Mouse (Mus musculus): Measurements from ENCODE around the gene Ptgdr.
"Not testable (repeated sequence)": the region's sequence is repeated elsewhere in the genome, so short reads cannot be mapped to it uniquely, and the experiment has no call there.

Gene Ptgdr

DNA sequence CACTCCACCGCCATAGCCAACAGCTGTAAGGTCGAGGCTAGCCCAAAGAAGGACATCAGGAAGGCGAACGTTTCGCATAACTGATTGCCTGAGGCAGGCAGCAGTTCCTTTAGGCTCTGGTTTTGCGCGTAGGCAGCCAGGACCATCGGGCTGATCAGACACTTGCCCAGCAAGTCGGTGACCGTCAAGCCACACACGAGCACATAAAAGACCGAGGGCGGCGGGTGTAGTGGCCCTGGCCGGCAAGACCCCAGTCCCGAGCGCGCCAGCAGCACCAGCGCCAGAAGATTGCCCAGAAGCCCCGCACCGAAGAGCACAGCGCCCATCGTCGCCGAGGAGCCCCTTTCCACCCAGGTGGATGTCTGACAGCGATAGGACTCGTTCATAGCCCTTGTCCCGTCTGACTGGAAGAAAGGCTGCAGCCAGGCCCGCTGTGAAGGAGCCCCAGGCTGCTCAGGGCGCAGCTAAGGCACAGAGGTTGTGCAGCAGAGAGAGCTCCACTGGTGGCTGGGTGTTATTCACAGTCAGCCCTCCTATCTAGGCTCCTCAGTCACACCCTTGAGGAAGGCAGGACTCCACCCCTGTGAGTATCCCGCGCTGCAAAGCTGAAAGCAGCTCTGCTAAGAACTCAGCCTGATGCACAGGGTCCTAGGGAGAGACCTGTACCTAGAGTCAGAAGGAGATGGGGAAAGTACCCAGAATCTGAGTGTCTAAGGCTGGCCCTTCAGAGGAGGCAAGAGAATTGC is at the start of gene Ptgdr:
TSS of gene Ptgdr (minus strand) at position 508 of the 746 bp plus-strand sequence.
- no peak for DNase-seq (ENCODE audit: low read depth in 1 of 2, low spot score in 2 of 2)

DNA sequence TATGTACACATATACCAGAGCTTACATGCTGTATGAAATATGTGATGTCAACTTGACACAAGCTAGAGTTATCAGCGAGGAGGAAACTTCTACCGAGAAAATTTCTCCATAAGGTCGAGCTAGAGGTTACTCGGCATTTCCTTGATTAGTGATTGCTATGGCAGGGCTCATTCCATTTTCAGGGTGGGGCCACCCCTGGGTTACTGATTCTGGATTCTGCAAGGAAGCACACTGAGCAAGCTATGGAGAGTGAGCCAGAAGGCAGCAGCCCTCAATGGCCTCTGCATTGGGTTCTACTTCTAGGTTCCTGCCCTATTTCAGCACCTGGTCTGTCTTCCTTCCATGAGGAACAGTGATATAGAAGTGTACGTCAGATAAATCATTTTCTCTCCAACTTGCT is 48.6 kb upstream of the Ptgdr start:
- DNase-seq (ENCODE audit: low read depth in 1 of 2, low spot score in 2 of 2) = no peak

DNA sequence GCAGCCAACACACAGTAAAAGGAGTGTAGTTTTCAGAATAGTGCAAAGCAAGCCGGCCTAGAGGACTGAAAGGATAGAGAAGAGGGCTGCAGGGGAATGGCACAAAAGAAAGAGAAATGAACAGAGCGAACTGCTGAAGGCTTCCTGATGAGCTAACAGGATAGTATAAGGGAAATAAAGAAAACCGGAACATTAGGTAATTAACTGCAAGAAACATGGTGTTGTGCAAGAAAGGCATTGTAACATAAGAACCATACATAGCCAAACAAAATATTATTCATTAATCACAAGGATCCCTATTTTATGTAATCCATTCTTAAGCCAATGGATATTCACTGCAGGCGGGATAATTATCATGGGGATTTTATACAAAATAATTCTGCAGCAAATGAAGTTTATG is 45.0 kb upstream of the Ptgdr start:
- no peak for DNase-seq (ENCODE audit: low read depth in 1 of 2, low spot score in 2 of 2)

GRCm38 (mm10) chr14:44901735-44902134 is 42.6 kb upstream of the Ptgdr start:
- not testable (repeated sequence) for DNase-seq (ENCODE audit: low read depth in 1 of 2, low spot score in 2 of 2)

DNA sequence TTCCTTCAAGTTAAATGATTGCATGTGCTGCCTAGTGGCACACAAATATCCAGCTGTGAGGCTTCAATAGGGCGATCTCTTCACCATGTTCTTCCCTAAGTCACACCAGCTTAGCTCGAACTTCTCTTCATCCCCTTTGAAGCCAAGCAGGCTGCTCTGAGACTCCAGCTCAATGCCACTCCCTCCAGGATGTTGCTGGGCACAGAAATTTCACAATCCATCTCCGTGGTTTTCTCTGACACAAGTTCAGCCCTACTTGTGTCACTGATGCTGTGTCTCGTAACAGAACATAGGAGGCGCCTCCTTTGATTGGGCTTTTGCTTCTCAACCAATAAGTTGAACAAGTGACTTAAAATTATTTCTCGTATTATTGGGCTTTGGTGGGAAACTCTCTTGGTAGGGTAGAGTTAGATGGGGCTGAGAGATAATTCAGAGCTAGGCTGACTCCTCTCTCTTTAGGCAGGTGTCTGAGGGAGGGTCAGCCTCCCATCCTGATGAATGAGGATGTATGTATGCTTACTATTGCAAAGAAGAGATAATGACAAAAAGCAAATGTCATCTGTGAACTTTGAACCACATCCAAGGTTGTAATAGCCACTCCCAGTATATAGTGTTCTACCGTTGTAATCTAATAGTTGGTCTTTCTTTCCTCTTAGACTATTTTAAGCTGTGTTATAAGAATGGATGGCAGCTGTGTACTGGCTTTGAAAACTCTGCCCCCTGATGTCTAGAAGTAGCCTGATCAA is 32.4 kb upstream of the Ptgdr start:
- peak in 1 of 2 experiments; percentile 9 for DNase-seq (ENCODE audit: low read depth in 1 of 2, low spot score in 2 of 2)

GRCm38 (mm10) chr14:44869686-44870085 is 10.5 kb upstream of the Ptgdr start:
- DNase-seq (ENCODE audit: low read depth in 1 of 2, low spot score in 2 of 2) = no peak

- no peak for DNase-seq (ENCODE audit: low read depth in 1 of 2, low spot score in 2 of 2)
Observed at GRCm38 (mm10) chr14:44865661-44866060, 6.5 kb upstream of the Ptgdr start.

GRCm38 (mm10) chr14:44863086-44863485 is 3.9 kb upstream of the Ptgdr start:
- no peak for DNase-seq (ENCODE audit: low read depth in 1 of 2, low spot score in 2 of 2)

DNA sequence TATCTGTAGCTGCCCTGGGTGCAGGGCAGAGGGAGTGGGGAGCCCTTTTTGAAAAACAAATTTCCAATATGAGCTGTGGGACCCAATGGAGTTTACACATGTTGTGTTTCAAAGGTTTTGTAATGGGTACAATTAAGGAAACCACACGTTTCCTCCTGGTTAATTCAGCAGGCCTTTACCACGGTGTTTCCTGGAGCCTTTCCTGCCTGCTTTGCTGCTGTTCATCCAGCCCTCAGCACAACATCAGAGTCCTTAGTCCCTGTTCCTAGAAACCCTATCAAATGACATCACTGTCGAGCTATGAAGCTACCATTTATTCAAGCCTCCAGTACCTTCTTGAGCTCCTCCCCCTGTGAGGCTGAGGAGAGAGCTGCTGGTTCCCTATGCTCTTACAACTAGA is 2.0 kb upstream of the Ptgdr start:
- DNase-seq (ENCODE audit: low read depth in 1 of 2, low spot score in 2 of 2) = no peak

DNA sequence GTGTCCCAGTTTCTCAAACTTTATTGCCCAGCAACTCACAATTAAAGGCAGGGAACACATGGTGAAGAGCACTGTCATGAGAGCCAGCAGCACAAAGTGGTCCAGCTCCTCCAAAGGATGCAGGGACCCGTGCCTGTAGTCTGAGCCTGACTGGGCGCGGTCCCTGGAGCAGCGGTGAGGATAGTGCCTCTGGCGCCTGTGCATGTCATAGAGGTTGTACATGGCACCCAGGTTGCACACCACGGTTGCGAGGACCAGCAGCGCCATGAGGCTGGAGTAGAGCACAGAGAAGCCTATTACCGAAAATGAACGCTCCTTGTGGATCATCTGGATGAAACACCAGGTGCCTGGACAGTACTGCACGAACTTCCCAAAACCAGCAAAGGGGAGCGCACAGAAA is 803 bp downstream of the Ptgdr start:
- DNase-seq (ENCODE audit: low read depth in 1 of 2, low spot score in 2 of 2) = no peak

GRCm38 (mm10) chr14:44850637-44851036 is 8.5 kb downstream of the Ptgdr start:
- not testable (repeated sequence) for DNase-seq (ENCODE audit: low read depth in 1 of 2, low spot score in 2 of 2)

- DNase-seq (ENCODE audit: low read depth in 1 of 2, low spot score in 2 of 2) = no peak
Observed at GRCm38 (mm10) chr14:44847740-44848139, 11.4 kb downstream of the Ptgdr start.

DNA sequence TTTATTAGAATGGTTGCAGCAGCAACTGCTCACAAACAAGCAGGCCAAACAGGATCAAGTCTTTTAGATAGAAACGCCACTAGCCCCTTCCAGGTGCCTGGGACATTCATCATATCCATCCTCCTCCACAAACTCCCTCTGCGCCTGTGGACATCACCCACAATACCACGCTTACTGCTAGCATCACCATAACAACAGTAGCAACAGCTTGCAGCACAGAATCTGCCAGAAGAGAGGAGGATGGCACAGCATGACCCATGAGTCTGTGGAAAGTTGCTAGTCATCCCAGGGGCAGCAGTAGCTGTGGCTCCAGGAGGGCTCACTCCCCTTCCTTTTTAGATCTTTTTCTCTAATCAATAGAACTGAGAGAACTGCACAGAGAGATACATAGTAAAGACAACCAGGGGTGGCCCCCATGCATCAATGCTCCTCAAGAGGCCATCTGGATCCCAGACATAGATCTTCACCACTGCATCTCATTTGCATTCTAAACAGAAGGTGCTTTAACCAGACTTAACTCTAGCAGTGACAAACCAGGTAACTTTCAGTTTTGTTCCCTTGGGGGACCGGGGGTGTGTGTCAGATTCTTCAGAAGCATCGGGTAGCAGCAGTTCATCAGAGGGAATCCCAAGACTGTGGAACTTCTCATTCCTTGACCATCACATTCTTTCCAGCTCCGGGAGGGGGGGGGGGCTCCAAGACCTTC is 12.5 kb downstream of the Ptgdr start:
- no peak for DNase-seq (ENCODE audit: low read depth in 1 of 2, low spot score in 2 of 2)

- no peak for DNase-seq (ENCODE audit: low read depth in 1 of 2, low spot score in 2 of 2)
Observed at GRCm38 (mm10) chr14:44843768-44844755, 15.1 kb downstream of the Ptgdr start.

DNA sequence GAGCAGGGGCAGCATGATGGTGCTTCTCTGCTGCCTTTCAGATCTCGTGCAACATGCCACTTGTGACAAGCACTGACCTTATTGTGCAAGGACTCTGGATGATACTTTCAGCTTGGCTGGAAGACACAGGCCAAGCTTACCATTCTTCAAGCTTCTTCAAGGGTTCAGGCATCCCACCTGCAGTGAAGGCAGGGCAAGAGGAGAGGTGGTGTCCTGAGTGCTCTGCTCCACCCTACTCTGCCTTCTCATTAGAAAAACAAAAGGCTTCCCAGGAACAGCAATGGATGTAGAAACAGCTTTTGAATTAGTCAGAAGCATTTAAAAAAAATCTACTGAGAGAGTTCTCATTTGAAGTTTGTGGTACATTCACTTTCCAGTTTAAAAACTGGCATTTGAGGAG is 20.5 kb downstream of the Ptgdr start:
- no peak for DNase-seq (ENCODE audit: low read depth in 1 of 2, low spot score in 2 of 2)

DNA sequence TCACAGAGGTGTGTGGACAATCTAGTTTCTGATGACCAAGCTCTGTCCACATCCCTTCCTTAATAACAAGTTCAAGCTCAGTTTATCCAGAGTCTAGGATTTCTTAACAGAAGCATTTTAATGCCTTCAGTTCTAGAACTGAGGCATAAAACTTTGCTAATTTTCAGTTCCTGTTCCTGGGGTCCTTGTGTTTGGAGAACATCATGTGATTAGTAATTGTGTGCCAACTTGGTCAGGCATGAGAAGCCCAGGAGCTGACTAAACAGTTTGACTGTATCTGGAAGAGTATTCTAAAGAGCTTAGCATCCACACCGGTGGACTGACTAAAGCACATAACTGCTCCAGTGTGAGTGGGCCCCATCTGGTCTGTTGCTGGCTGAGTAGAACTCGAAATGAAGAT is 24.0 kb downstream of the Ptgdr start:
- DNase-seq (ENCODE audit: low read depth in 1 of 2, low spot score in 2 of 2) = no peak

- DNase-seq (ENCODE audit: low read depth in 1 of 2, low spot score in 2 of 2) = not testable (repeated sequence)
Observed at GRCm38 (mm10) chr14:44834134-44834533, 25.0 kb downstream of the Ptgdr start.

- DNase-seq (ENCODE audit: low read depth in 1 of 2, low spot score in 2 of 2) = not testable (repeated sequence)
Observed at GRCm38 (mm10) chr14:44833096-44833495, 26.1 kb downstream of the Ptgdr start.

DNA sequence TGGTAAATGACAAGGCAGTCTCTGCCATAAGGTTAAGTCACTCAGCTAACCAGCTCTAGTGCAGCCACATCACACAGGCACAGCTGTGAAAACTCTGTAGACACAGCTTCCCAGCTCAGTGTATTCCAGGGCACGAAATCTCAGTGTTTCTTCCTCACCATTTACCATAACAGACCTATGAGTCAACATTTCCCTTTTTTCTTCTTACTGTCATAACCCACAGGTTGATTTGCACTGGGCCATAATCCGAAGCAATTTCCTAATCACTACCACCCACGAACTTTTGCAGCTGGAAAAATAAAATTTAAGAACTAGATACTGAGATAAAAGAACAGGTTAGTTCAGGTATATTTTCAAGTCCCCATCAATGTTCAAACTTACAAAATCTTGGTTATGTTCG is 31.4 kb downstream of the Ptgdr start:
- DNase-seq (ENCODE audit: low read depth in 1 of 2, low spot score in 2 of 2) = no peak

GRCm38 (mm10) chr14:44821177-44822057 is 37.8 kb downstream of the Ptgdr start:
- no peak for DNase-seq (ENCODE audit: low read depth in 1 of 2, low spot score in 2 of 2)
